Mouse (Mus musculus) midbrain, embryonic 13.5 days (tissue): ENCODE data around the gene Psmd5. TPM values are rescaled to one million over a fixed set of nuclear protein-coding genes. Genes with fewer than 3 reads are reported as not detected.
"Not testable (repeated sequence)": the region's sequence is repeated elsewhere in the genome, so short reads cannot be mapped to it uniquely, and the experiment has no call there.

Experiments used
- ATAC-seq: fragments of 200-750 bp; cut with Nextera tagmentation; 2 replicates; pipeline ENCODE4 v1.8.0; 2017; ENCODE audit warnings: mild to moderate bottlenecking, moderate TSS enrichment, moderate library complexity
- H3K27ac ChIP-seq: fragments of 300-500 bp; sonication (generic); 2 replicates; pipeline ENCODE4 v1.5.1; 2015; ENCODE audit warnings: inconsistent platforms, mild to moderate bottlenecking, moderate library complexity
- H3K27me3 ChIP-seq: fragments of 300-500 bp; sonication (generic); 2 replicates; pipeline ENCODE4 v1.6.1; 2015; ENCODE audit warnings: mild to moderate bottlenecking, inconsistent platforms
- H3K36me3 ChIP-seq: fragments of 300-500 bp; sonication (generic); 2 replicates; pipeline ENCODE4 v1.6.1; 2015; ENCODE audit warnings: mild to moderate bottlenecking, inconsistent platforms
- H3K4me1 ChIP-seq: fragments of 300-500 bp; sonication (generic); replicated peaks from 2 replicates; pipeline ENCODE4 v1.6.1; 2015; ENCODE audit warnings: inconsistent platforms
- H3K4me2 ChIP-seq: fragments of 300-500 bp; sonication (generic); replicated peaks from 2 replicates; pipeline ENCODE4 v1.6.1; 2015; ENCODE audit warnings: moderate library complexity, mild to moderate bottlenecking, inconsistent platforms
- H3K4me3 ChIP-seq: fragments of 300-500 bp; sonication (generic); replicated peaks from 2 replicates; pipeline ENCODE4 v1.5.1; 2015; ENCODE audit warnings: mild to moderate bottlenecking, inconsistent platforms
- H3K9ac ChIP-seq: fragments of 300-500 bp; sonication (generic); replicated peaks from 2 replicates; pipeline ENCODE4 v1.6.1; 2015; ENCODE audit warnings: mild to moderate bottlenecking, inconsistent platforms
- H3K9me3 ChIP-seq: fragments of 300-500 bp; sonication (generic); 2 replicates; pipeline ENCODE4 v1.6.1; 2016; ENCODE audit warnings: mild to moderate bottlenecking, inconsistent platforms
- WGBS: fragments of 180-500 bp; shearing (Covaris S2); methylation state at CpG from one replicate; pipeline ENCODE4 v1.1.7; 2015; 5-methylcytosine and 5-hydroxymethylcytosine counted together
- polyA plus RNA-seq: library from polyadenylated mRNA; unstranded; fragments of >200 nt; fragmentation: Nextera tagmentation; extraction: Ambion mirVana; gene quantifications from 2 replicates; pipeline ENCODE4 v1.2.1, GENCODE M21; 2015

The Psmd5 gene
- polyA plus RNA-seq, 1 experiment from 2014 or later: 104 TPM

- H3K4me2 ChIP-seq, H3K27me3 ChIP-seq, H3K9me3 ChIP-seq, H3K27ac ChIP-seq, ATAC-seq, H3K4me3 ChIP-seq, H3K9ac ChIP-seq, H3K4me1 ChIP-seq, H3K36me3 ChIP-seq: not testable (repeated sequence)
- 84% methylated on average over 5 of the region's 5 CpGs for WGBS
Measured at GRCm38 (mm10) chr2:34840143-34840542, 34.6 kb downstream of the Psmd5 start.

DNA sequence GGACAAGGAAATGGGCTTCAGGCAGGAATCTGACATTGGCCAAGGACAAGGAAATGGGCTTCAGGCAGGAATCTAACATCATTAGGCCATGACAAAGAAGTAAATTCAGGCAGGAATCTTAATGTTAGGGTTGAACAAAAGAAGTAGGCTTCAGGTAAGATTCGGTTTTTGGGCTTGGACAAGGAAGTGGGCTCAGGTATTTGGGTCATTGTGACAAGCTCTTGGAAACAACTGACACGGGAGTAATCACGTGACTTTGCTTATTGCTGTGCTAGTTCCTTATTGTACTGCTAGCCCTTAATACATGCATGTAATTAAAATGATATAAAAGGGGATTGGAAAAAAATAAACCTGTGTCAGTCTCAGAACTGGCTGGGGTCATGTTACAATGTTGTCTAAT, 39.1 kb downstream of the Psmd5 start:
- no peak overlapping the region for H3K4me3 ChIP-seq
- H3K36me3 ChIP-seq: no peaks in the 10 kb centered on the region
- no peak overlapping the region for H3K9ac ChIP-seq
- 80% methylated on average over 3 of the region's 3 CpGs for WGBS
- no peaks in the 10 kb centered on the region for H3K9me3 ChIP-seq
- H3K27ac ChIP-seq: no peak overlapping the region
- H3K27me3 ChIP-seq: no peaks in the 10 kb centered on the region
- H3K4me1 ChIP-seq: no peaks in the 10 kb centered on the region
- H3K4me2 ChIP-seq: no peak overlapping the region
- ATAC-seq: no peak

- H3K27me3 ChIP-seq: no peaks in the 10 kb centered on the region
- no peak overlapping the region for H3K9ac ChIP-seq
- peaks cover 8% of the 10 kb centered on the region; the same call in 1 of the 2 replicates for H3K9me3 ChIP-seq
- no peaks in the 10 kb centered on the region for H3K36me3 ChIP-seq
- no peaks in the 10 kb centered on the region for H3K4me1 ChIP-seq
- H3K4me2 ChIP-seq: no peak overlapping the region
- no peak for ATAC-seq
- WGBS: 90% methylated on average over 17 of the region's 17 CpGs
- no peak overlapping the region for H3K4me3 ChIP-seq
- no peak overlapping the region for H3K27ac ChIP-seq
Measured at GRCm38 (mm10) chr2:34833624-34834023, 41.1 kb downstream of the Psmd5 start.

GRCm38 (mm10) chr2:34832766-34833457, 41.9 kb downstream of the Psmd5 start, which contains the start of gene Gm34653:
Gene Gm34653, plus strand, starts transcription at chr2:34833007.
- H3K4me1 ChIP-seq, H3K4me3 ChIP-seq, H3K36me3 ChIP-seq, H3K27ac ChIP-seq, H3K9ac ChIP-seq, ATAC-seq, H3K9me3 ChIP-seq, H3K4me2 ChIP-seq, H3K27me3 ChIP-seq: not testable (repeated sequence)
- WGBS: 69% methylated on average over 11 of the region's 11 CpGs

DNA sequence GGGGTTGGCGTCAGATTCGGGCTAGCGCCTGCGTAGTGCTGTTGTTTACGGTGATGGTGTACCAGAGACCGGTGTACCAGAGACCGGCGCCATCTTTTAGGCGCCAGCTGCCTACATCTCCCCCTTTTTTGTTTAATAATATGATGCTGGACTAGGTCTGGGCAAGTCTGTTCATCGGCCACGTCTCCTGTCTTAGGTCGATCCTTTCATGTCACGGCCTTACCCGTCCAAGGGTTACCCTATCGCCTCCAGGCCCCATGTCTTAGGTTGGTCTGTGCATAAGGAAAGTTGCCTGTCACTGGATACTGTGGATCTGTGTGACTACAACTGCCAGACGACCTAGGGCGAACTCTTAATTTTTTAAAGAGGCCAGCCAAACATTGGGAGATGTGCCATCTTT, 44.7 kb downstream of the Psmd5 start:
- H3K36me3 ChIP-seq, ATAC-seq, H3K9me3 ChIP-seq, H3K4me2 ChIP-seq, H3K27me3 ChIP-seq, H3K9ac ChIP-seq, H3K27ac ChIP-seq, H3K4me3 ChIP-seq: not testable (repeated sequence)
- peaks cover 10% of the 10 kb centered on the region for H3K4me1 ChIP-seq
- WGBS: 94% methylated on average over 17 of the region's 17 CpGs

DNA sequence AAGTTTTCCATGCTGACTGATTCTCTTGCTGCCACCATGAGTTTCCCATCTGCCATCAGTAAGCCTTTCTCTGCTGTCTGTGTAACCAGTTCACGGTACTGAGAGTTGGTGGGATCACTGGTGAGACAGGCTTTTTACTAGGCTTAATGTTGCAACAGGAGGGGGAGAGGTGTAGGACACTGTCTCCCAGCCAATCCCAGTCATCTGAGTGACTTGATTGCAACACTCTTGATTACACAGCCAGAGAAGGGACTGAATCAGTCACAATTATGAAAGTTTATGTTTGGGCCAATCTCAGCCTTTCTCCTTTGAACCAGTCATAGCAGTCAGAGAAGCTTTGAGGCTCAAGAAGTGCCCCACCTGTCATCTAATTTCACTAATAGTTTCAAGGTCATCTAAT, 46.7 kb downstream of the Psmd5 start:
- Histone ChIP-seq H3K4me3 (no peak overlapping the region), H3K36me3 (no peaks in the 10 kb centered on the region), H3K9ac (no peak overlapping the region), H3K27me3 (0 out of 2 replicates have a peak, but pooled peaks cover 8% of the 10 kb centered on the region), H3K27ac (no peak overlapping the region), H3K9me3 (peaks cover 8% of the 10 kb centered on the region; the same call in 1 of the 2 replicates), H3K4me1 (peaks cover 22% of the 10 kb centered on the region), H3K4me2 (no peak overlapping the region)
- 96% methylated on average over 1 of the region's 1 CpGs for WGBS
- ATAC-seq: no peak

GRCm38 (mm10) chr2:34827591-34827990, 47.2 kb downstream of the Psmd5 start:
- Histone ChIP-seq H3K27ac (no peak overlapping the region), H3K36me3 (peaks cover 2% of the 10 kb centered on the region; the same call in 1 of the 2 replicates), H3K9ac (no peak overlapping the region), H3K9me3 (peaks cover 8% of the 10 kb centered on the region; the same call in 1 of the 2 replicates), H3K4me3 (no peak overlapping the region), H3K4me1 (peaks cover 22% of the 10 kb centered on the region), H3K4me2 (no peak overlapping the region), H3K27me3 (0 out of 2 replicates have a peak, but pooled peaks cover 8% of the 10 kb centered on the region)
- no peak for ATAC-seq
- 96% methylated on average over 4 of the region's 4 CpGs for whole genome bisulfite sequencing

DNA sequence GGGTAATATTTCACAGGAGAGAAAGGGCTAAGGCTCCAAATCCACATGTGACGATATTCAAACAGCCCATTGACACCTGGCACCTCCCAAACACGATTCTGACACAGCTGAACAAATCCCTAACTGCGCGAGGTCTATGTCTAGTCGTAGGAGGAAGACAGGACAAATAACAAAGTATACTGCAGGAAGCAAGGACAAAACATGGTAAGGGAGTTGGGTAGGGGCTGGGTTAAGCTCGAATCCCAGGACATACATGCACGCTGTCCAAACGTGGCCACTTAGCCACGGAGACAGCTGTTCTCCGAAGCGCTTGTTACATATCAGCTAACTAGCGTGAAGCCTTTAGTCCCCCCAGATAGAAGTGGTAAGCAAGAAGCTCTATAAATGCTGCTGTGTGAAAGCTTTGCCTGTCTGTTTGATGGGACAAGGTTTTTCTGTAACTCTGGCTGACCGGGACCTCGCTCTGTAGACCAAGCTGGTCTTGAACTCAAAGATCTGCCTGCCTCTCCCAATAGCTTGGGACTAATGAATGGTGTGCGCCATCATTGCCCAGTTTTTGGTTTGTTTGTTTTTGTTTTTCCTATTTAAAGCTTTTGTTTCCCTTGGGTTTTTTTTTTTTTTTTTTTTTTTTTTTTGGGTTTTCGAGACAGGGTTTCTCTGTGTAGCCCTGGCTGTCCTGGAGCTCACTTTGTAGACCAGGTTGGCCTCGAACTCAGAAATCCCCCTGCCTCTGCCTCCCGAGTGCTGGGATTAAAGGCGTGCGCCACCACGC, 48.1 kb downstream of the Psmd5 start:
- H3K36me3 ChIP-seq: peaks cover 3% of the 10 kb centered on the region; the same call in 1 of the 2 replicates
- peaks cover 22% of the 10 kb centered on the region for H3K4me1 ChIP-seq
- peaks cover 8% of the 10 kb centered on the region; the same call in 1 of the 2 replicates for H3K9me3 ChIP-seq
- 33% methylated on average over 20 of the region's 21 CpGs for WGBS
- 0 out of 2 replicates have a peak, but pooled peaks cover 8% of the 10 kb centered on the region for H3K27me3 ChIP-seq
- peak; percentile 35; the same call in 1 of the 2 replicates for ATAC-seq
- H3K9ac ChIP-seq: peak overlapping the region; percentile 89
- H3K4me2 ChIP-seq: peak overlapping the region; percentile 70
- peak overlapping the region; percentile 82 for H3K27ac ChIP-seq
- peak overlapping the region; percentile 79 for H3K4me3 ChIP-seq

- peak; percentile 99 for ATAC-seq
- Histone ChIP-seq H3K27ac (peak within 1 kb of the TSS; percentile 82), H3K4me2 (peak within 1 kb of the TSS; percentile 70), H3K9ac (peak within 1 kb of the TSS; percentile 89), H3K9me3 (peaks cover 8% of the 10 kb centered on the region; the same call in 1 of the 2 replicates), H3K4me3 (peak within 1 kb of the TSS; percentile 79), H3K36me3 (peaks cover 8% of the 10 kb centered on the region), H3K27me3 (0 out of 2 replicates have a peak, but pooled peaks cover 8% of the 10 kb centered on the region), H3K4me1 (peaks cover 22% of the 10 kb centered on the region)
- WGBS: under 1% methylated on average over 44 of the region's 57 CpGs
Measured at GRCm38 (mm10) chr2:34825827-34826459, 48.8 kb downstream of the Psmd5 start, which contains the start of gene Fbxw2. Gene Fbxw2, minus strand, starts transcription at chr2:34826311.

- H3K4me2 ChIP-seq: no peak overlapping the region
- no peak overlapping the region for H3K9ac ChIP-seq
- H3K27me3 ChIP-seq: no peaks in the 10 kb centered on the region
- H3K9me3 ChIP-seq: no peaks in the 10 kb centered on the region
- no peak overlapping the region for H3K4me3 ChIP-seq
- WGBS: 97% methylated on average over 2 of the region's 2 CpGs
- no peak overlapping the region for H3K27ac ChIP-seq
- no peaks in the 10 kb centered on the region for H3K4me1 ChIP-seq
- peaks cover 48% of the 10 kb centered on the region for H3K36me3 ChIP-seq
- no peak for ATAC-seq
Measured at GRCm38 (mm10) chr2:34818492-34818891, 56.3 kb downstream of the Psmd5 start.

GRCm38 (mm10) chr2:34815893-34816292, 58.9 kb downstream of the Psmd5 start:
- 93% methylated on average over 2 of the region's 2 CpGs for WGBS
- not testable (repeated sequence) for H3K27me3 ChIP-seq, ATAC-seq, H3K4me3 ChIP-seq, H3K4me1 ChIP-seq, H3K9ac ChIP-seq, H3K9me3 ChIP-seq, H3K27ac ChIP-seq, H3K4me2 ChIP-seq
- H3K36me3 ChIP-seq: peaks cover 60% of the 10 kb centered on the region

- no peaks in the 10 kb centered on the region for H3K9me3 ChIP-seq
- peaks cover 62% of the 10 kb centered on the region for H3K36me3 ChIP-seq
- no peak overlapping the region for H3K4me2 ChIP-seq
- no peak overlapping the region for H3K4me3 ChIP-seq
- no peaks in the 10 kb centered on the region for H3K4me1 ChIP-seq
- no peaks in the 10 kb centered on the region for H3K27me3 ChIP-seq
- ATAC-seq: no peak
- WGBS: 90% methylated on average over 7 of the region's 7 CpGs
- no peak overlapping the region for H3K9ac ChIP-seq
- H3K27ac ChIP-seq: no peak overlapping the region
Measured at GRCm38 (mm10) chr2:34812706-34813105, 62.1 kb downstream of the Psmd5 start.
